Mouse (Mus musculus) hindbrain, embryonic 16.5 days (tissue): ENCODE results near the gene Zcrb1. TPM values are rescaled to one million over a fixed set of nuclear protein-coding genes. Genes with fewer than 3 reads are reported as not detected.
A peak's percentile ranks its signal among the peaks of the same experiment; 100 is the strongest.

ENCODE experiments used
- ATAC-seq: fragments of 200-750 bp; cut with Nextera tagmentation; 2 replicates; pipeline ENCODE4 v1.8.0; 2017; ENCODE audit warnings: moderate TSS enrichment, moderate library complexity
- H3K27ac ChIP-seq: fragments of 300-500 bp; sonication (generic); 2 replicates; pipeline ENCODE4 v1.5.1; 2014; ENCODE audit warnings: low read depth, mild to moderate bottlenecking, control low read depth, low read length, moderate library complexity
- H3K27me3 ChIP-seq: fragments of 300-500 bp; sonication (generic); replicated peaks from 2 replicates; pipeline ENCODE4 v1.6.1; 2014; ENCODE audit warnings: low read length; ENCODE audit not compliant: control insufficient read depth, insufficient read depth
- H3K36me3 ChIP-seq: fragments of 300-500 bp; sonication (generic); 2 replicates; pipeline ENCODE4 v1.6.1; 2014; ENCODE audit warnings: mild to moderate bottlenecking, low read length, moderate library complexity, mixed read lengths; ENCODE audit not compliant: control insufficient read depth, insufficient read depth
- H3K4me1 ChIP-seq: fragments of 300-500 bp; sonication (generic); 2 replicates; pipeline ENCODE4 v1.6.1; 2014; ENCODE audit warnings: low read depth, low read length; ENCODE audit not compliant: control insufficient read depth, insufficient read depth
- H3K4me2 ChIP-seq: fragments of 300-500 bp; sonication (generic); 2 replicates; pipeline ENCODE4 v1.6.1; 2014; ENCODE audit warnings: mild to moderate bottlenecking, low read length, control low read depth, moderate library complexity
- H3K4me3 ChIP-seq: fragments of 300-500 bp; sonication (generic); 2 replicates; pipeline ENCODE4 v1.5.1; 2014; ENCODE audit warnings: mild to moderate bottlenecking, low read length, control low read depth, moderate library complexity
- H3K9ac ChIP-seq: fragments of 300-500 bp; sonication (generic); 2 replicates; pipeline ENCODE4 v1.6.1; 2014; ENCODE audit warnings: low read depth, mild to moderate bottlenecking, control low read depth, low read length, moderate library complexity
- H3K9me3 ChIP-seq: fragments of 300-500 bp; sonication (generic); 2 replicates; pipeline ENCODE4 v1.6.1; 2014; ENCODE audit warnings: mild to moderate bottlenecking, low read length, moderate library complexity; ENCODE audit not compliant: control insufficient read depth
- WGBS: fragments of 180-500 bp; shearing (Covaris S2); extraction: QIAGEN DNeasy Blood & Tissue Kit; methylation state at CpG from one replicate; pipeline ENCODE4 v1.1.7; 2014; 5-methylcytosine and 5-hydroxymethylcytosine counted together
- polyA plus RNA-seq: library from polyadenylated mRNA; unstranded; fragments of >200 nt; fragmentation: Nextera tagmentation; extraction: Ambion mirVana; gene quantifications from 2 replicates; pipeline ENCODE4 v1.2.1, GENCODE M21; 2015

Zcrb1 gene
- polyA plus RNA-seq, 1 experiment from 2014 or later, result 147 TPM

GRCm38 (mm10) chr15:93414456-93414855 lies 16.3 kb upstream of the Zcrb1 start:
- Histone ChIP-seq H3K4me2 (no peak overlapping the region), H3K4me3 (no peak overlapping the region), H3K4me1 (no peaks in the 10 kb centered on the region), H3K9me3 (no peaks in the 10 kb centered on the region), H3K27me3 (no peaks in the 10 kb centered on the region), H3K36me3 (0 out of 2 replicates have a peak, but pooled peaks cover 3% of the 10 kb centered on the region), H3K27ac (no peak overlapping the region), H3K9ac (no peak overlapping the region)
- WGBS, result 94% methylated on average over 9 of the region's 9 CpGs
- no peak for ATAC-seq

GRCm38 (mm10) chr15:93412445-93412844 lies 14.3 kb upstream of the Zcrb1 start:
- H3K27ac ChIP-seq, result no peak overlapping the region
- no peaks in the 10 kb centered on the region for H3K4me1 ChIP-seq
- H3K9me3 ChIP-seq, result no peaks in the 10 kb centered on the region

GRCm38 (mm10) chr15:93406492-93406891 lies 8.4 kb upstream of the Zcrb1 start:
- Histone ChIP-seq H3K27ac (no peak overlapping the region), H3K4me1 (no peaks in the 10 kb centered on the region), H3K36me3 (no peaks in the 10 kb centered on the region), H3K4me3 (no peak overlapping the region), H3K4me2 (no peak overlapping the region), H3K9ac (no peak overlapping the region), H3K9me3 (no peaks in the 10 kb centered on the region), H3K27me3 (no peaks in the 10 kb centered on the region)
- no peak for ATAC-seq
- WGBS, result 98% methylated on average over 5 of the region's 5 CpGs

More at GRCm38 (mm10) chr15:93412445-93412844, 14.3 kb upstream of the Zcrb1 start:
- H3K27me3 ChIP-seq, result no peaks in the 10 kb centered on the region
- H3K4me2 ChIP-seq, result no peak overlapping the region
- 0 out of 2 replicates have a peak, but pooled peaks cover 3% of the 10 kb centered on the region for H3K36me3 ChIP-seq
- no peak overlapping the region for H3K4me3 ChIP-seq
- ATAC-seq, result no peak
- 99% methylated on average over 3 of the region's 3 CpGs for WGBS
- no peak overlapping the region for H3K9ac ChIP-seq

GRCm38 (mm10) chr15:93405446-93405986 lies 7.4 kb upstream of the Zcrb1 start:
- no peak overlapping the region for H3K4me2 ChIP-seq
- no peak overlapping the region for H3K27ac ChIP-seq

GRCm38 (mm10) chr15:93404849-93405248 lies 6.7 kb upstream of the Zcrb1 start:
- Histone ChIP-seq H3K36me3 (no peaks in the 10 kb centered on the region), H3K9ac (no peak overlapping the region), H3K4me1 (peaks cover 3% of the 10 kb centered on the region), H3K27ac (no peak overlapping the region), H3K9me3 (no peaks in the 10 kb centered on the region), H3K4me2 (no peak overlapping the region), H3K4me3 (no peak overlapping the region), H3K27me3 (no peaks in the 10 kb centered on the region)
- ATAC-seq, result no peak

More at GRCm38 (mm10) chr15:93405446-93405986, 7.4 kb upstream of the Zcrb1 start:
- no peak overlapping the region for H3K9ac ChIP-seq
- no peaks in the 10 kb centered on the region for H3K4me1 ChIP-seq
- H3K9me3 ChIP-seq, result no peaks in the 10 kb centered on the region
- H3K36me3 ChIP-seq, result no peaks in the 10 kb centered on the region
- H3K4me3 ChIP-seq, result no peak overlapping the region
- no peak for ATAC-seq
- 94% methylated on average over 7 of the region's 7 CpGs for WGBS
- no peaks in the 10 kb centered on the region for H3K27me3 ChIP-seq

GRCm38 (mm10) chr15:93402730-93403129 lies 4.6 kb upstream of the Zcrb1 start:
- H3K27ac ChIP-seq, result no peak overlapping the region
- H3K36me3 ChIP-seq, result no peaks in the 10 kb centered on the region
- no peak overlapping the region for H3K9ac ChIP-seq
- H3K27me3 ChIP-seq, result no peaks in the 10 kb centered on the region
- H3K4me3 ChIP-seq, result no peak overlapping the region
- no peak for ATAC-seq
- no peak overlapping the region for H3K4me2 ChIP-seq
- no peaks in the 10 kb centered on the region for H3K9me3 ChIP-seq
- H3K4me1 ChIP-seq, result peaks cover 13% of the 10 kb centered on the region
- 92% methylated on average over 2 of the region's 2 CpGs for WGBS

- 82% methylated on average over 4 of the region's 4 CpGs for WGBS
- Histone ChIP-seq H3K4me2 (no peak overlapping the region), H3K9me3 (no peaks in the 10 kb centered on the region), H3K4me1 (peaks cover 22% of the 10 kb centered on the region), H3K27ac (no peak overlapping the region), H3K27me3 (no peaks in the 10 kb centered on the region), H3K9ac (no peak overlapping the region), H3K36me3 (no peaks in the 10 kb centered on the region), H3K4me3 (no peak overlapping the region)
- no peak for ATAC-seq
These were observed 3.3 kb upstream of the Zcrb1 start for GRCm38 (mm10) chr15:93401446-93401845.

GRCm38 (mm10) chr15:93398699-93399540 lies 786 bp upstream of the Zcrb1 start:
- ATAC-seq, result 0 out of 2 replicates have a peak, but pooled peaks have one; percentile 38
- 2% methylated on average over 36 of the region's 36 CpGs for WGBS

GRCm38 (mm10) chr15:93397269-93397668 lies 865 bp downstream of the Zcrb1 start:
- WGBS, result under 1% methylated on average over 11 of the region's 11 CpGs
- no peak for ATAC-seq
- H3K27ac ChIP-seq, result no peak overlapping the region

More at GRCm38 (mm10) chr15:93398699-93399540, 786 bp upstream of the Zcrb1 start:
- H3K9ac ChIP-seq, result peak overlapping the region; percentile 95
- H3K4me3 ChIP-seq, result peak overlapping the region; percentile 89
- peak overlapping the region; percentile 92 for H3K4me2 ChIP-seq
- H3K9me3 ChIP-seq, result no peaks in the 10 kb centered on the region
- peaks cover 7% of the 10 kb centered on the region for H3K36me3 ChIP-seq
- H3K4me1 ChIP-seq, result peaks cover 23% of the 10 kb centered on the region
- peak overlapping the region; percentile 89 for H3K27ac ChIP-seq
- no peaks in the 10 kb centered on the region for H3K27me3 ChIP-seq

More at GRCm38 (mm10) chr15:93397269-93397668, 865 bp downstream of the Zcrb1 start:
- H3K27me3 ChIP-seq, result no peaks in the 10 kb centered on the region
- peaks cover 23% of the 10 kb centered on the region for H3K4me1 ChIP-seq
- H3K9ac ChIP-seq, result peak overlapping the region; percentile 95
- H3K36me3 ChIP-seq, result peaks cover 9% of the 10 kb centered on the region
- H3K4me3 ChIP-seq, result peak overlapping the region; percentile 89
- no peaks in the 10 kb centered on the region for H3K9me3 ChIP-seq
- peak overlapping the region; percentile 82 for H3K4me2 ChIP-seq
